Mouse (Mus musculus) MEL (cell line): ENCODE measurements at regions not wholly inside any gene's neighbourhood (a gene's known extent, or its start where the extent isn't known, plus 50 kb on each side); places are given as distances from the start of the nearest gene placed in this dataset.

Source experiments
- DNase-seq: peaks from one replicate; pipeline ENCODE4 v3.0.0; 2011; ENCODE audit warnings: low read depth, low spot score
- H3K27ac ChIP-seq: 2 replicates; pipeline ENCODE4 v1.5.1; 2012; ENCODE audit warnings: low read depth, mild to moderate bottlenecking, control low read depth, low read length, moderate library complexity; ENCODE audit not compliant: control insufficient read depth
- H3K27me3 ChIP-seq, 2 experiments: fragments of 150-350 bp in 1 of 2; sonication (generic) in 1 of 2; 2 replicates each; pipeline ENCODE4 v1.6.1; 2012; ENCODE audit warnings: low read length in 2 of 2, mild to moderate bottlenecking in 2 of 2, improper control_type of control experiment in 1 of 2, moderate library complexity in 1 of 2; ENCODE audit not compliant: insufficient read depth in 2 of 2, control insufficient read depth in 1 of 2
- H3K36me3 ChIP-seq, 2 experiments: 2 replicates each; pipeline ENCODE4 v1.6.1; 2012 to 2014; ENCODE audit warnings: low read length in 2 of 2, improper control_type of control experiment in 1 of 2, inconsistent platforms in 1 of 2, mild to moderate bottlenecking in 1 of 2; ENCODE audit not compliant: insufficient read depth in 2 of 2, control insufficient read depth in 1 of 2
- H3K4me1 ChIP-seq, 2 experiments: fragments of 150-350 bp in 1 of 2; sonication (generic) in 1 of 2; 2 replicates each; pipeline ENCODE4 v1.6.1; 2012; ENCODE audit warnings: low read length in 2 of 2, improper control_type of control experiment in 1 of 2, mild to moderate bottlenecking in 1 of 2; ENCODE audit not compliant: insufficient read depth in 2 of 2, control insufficient read depth in 1 of 2
- H3K4me3 ChIP-seq, 2 experiments: fragments of 150-350 bp in 1 of 2; sonication (generic) in 1 of 2; 2 replicates each; pipeline ENCODE4 v1.5.1; 2012; ENCODE audit warnings: low read depth in 2 of 2, low read length in 2 of 2, mild to moderate bottlenecking in 2 of 2, moderate library complexity in 2 of 2, control low read depth in 1 of 2, improper control_type of control experiment in 1 of 2; ENCODE audit not compliant: control insufficient read depth in 1 of 2, insufficient read depth in 1 of 2
- H3K79me2 ChIP-seq: 2 replicates; pipeline ENCODE4 v1.6.1; 2012; ENCODE audit warnings: mild to moderate bottlenecking, low read length, moderate library complexity; ENCODE audit not compliant: control insufficient read depth, poor library complexity, insufficient read depth
- H3K9ac ChIP-seq: 2 replicates; pipeline ENCODE4 v1.6.1; 2012; ENCODE audit warnings: low read depth, mild to moderate bottlenecking, control low read depth, low read length, moderate library complexity; ENCODE audit not compliant: control insufficient read depth, poor library complexity, severe bottlenecking
- H3K9me3 ChIP-seq: fragments of 150-350 bp; sonication (generic); replicated peaks from 2 replicates; pipeline ENCODE4 v1.6.1; 2012; ENCODE audit warnings: mild to moderate bottlenecking, low read length, improper control_type of control experiment, moderate library complexity; ENCODE audit not compliant: insufficient read depth
- BHLHE40 ChIP-seq: IDR thresholded peaks from 2 replicates; pipeline ENCODE4 v1.6.1; 2012; ENCODE audit warnings: low read depth, mild to moderate bottlenecking, inconsistent platforms, low read length, improper control_type of control experiment, borderline replicate concordance
- CHD2 ChIP-seq: IDR thresholded peaks from 2 replicates; pipeline ENCODE4 v1.6.1; 2011; ENCODE audit warnings: low read length, improper control_type of control experiment
- CTCF ChIP-seq, 3 experiments: IDR thresholded peaks in 2 of 3; conservative IDR thresholded peaks in 1 of 3; 2 replicates each; pipeline ENCODE4 v1.5.1; 2011 to 2012; ENCODE audit warnings: low read length in 3 of 3, low read depth in 2 of 3, mild to moderate bottlenecking in 2 of 3, improper control_type of control experiment in 1 of 3, inconsistent platforms in 1 of 3, mixed read lengths in 1 of 3, moderate library complexity in 1 of 3; ENCODE audit not compliant: control insufficient read depth in 1 of 3, insufficient read depth in 1 of 3, poor library complexity in 1 of 3, severe bottlenecking in 1 of 3
- ELF1 ChIP-seq: IDR thresholded peaks from 2 replicates; pipeline ENCODE4 v1.6.1; 2014; ENCODE audit warnings: low read depth, mild to moderate bottlenecking, inconsistent platforms, low read length, improper control_type of control experiment, moderate library complexity
- EP300 ChIP-seq, 2 experiments: IDR thresholded peaks; 2 replicates each; pipeline ENCODE4 v1.6.1; 2011; ENCODE audit warnings: improper control_type of control experiment in 2 of 2, low read length in 2 of 2, low read depth in 1 of 2, mild to moderate bottlenecking in 1 of 2
- ETS1 ChIP-seq: IDR thresholded peaks from 2 replicates; pipeline ENCODE4 v1.6.1; 2012; ENCODE audit warnings: low read depth, mild to moderate bottlenecking, inconsistent platforms, low read length, improper control_type of control experiment, moderate library complexity
- HCFC1 ChIP-seq: IDR thresholded peaks from 2 replicates; pipeline ENCODE4 v1.6.1; 2012; ENCODE audit warnings: low read depth, mild to moderate bottlenecking, inconsistent platforms, low read length, improper control_type of control experiment, moderate library complexity
- JUND ChIP-seq: IDR thresholded peaks from 2 replicates; pipeline ENCODE4 v1.6.1; 2011; ENCODE audit warnings: low read depth, mild to moderate bottlenecking, improper control_type of control experiment, low read length
- KAT2A ChIP-seq: conservative IDR thresholded peaks from 2 replicates; pipeline ENCODE4 v1.6.1; 2012; ENCODE audit warnings: low read depth, low read length, improper control_type of control experiment, inconsistent platforms
- MEF2A ChIP-seq: IDR thresholded peaks from 2 replicates; pipeline ENCODE4 v1.6.1; 2014; ENCODE audit warnings: low read depth, mild to moderate bottlenecking, inconsistent platforms, low read length, improper control_type of control experiment; ENCODE audit not compliant: poor library complexity, insufficient replicate concordance, severe bottlenecking; ENCODE audit errors: extremely low read depth
- MYB ChIP-seq: IDR thresholded peaks from 2 replicates; pipeline ENCODE4 v1.6.1; 2011; ENCODE audit warnings: mild to moderate bottlenecking, low read depth, low read length, improper control_type of control experiment
- NRF1 ChIP-seq: IDR thresholded peaks from 2 replicates; pipeline ENCODE4 v1.6.1; 2014; ENCODE audit warnings: low read depth, mild to moderate bottlenecking, inconsistent platforms, low read length, improper control_type of control experiment, moderate library complexity; ENCODE audit not compliant: poor library complexity, insufficient read depth, severe bottlenecking
- RCOR1 ChIP-seq: IDR thresholded peaks from 2 replicates; pipeline ENCODE4 v1.6.1; 2012; ENCODE audit warnings: low read depth, mild to moderate bottlenecking, inconsistent platforms, low read length, improper control_type of control experiment
- SIN3A ChIP-seq: IDR thresholded peaks from 2 replicates; pipeline ENCODE4 v1.6.1; 2012; ENCODE audit warnings: low read length, improper control_type of control experiment, inconsistent platforms
- USF1 ChIP-seq: IDR thresholded peaks from 2 replicates; pipeline ENCODE4 v1.6.1; 2014; ENCODE audit warnings: low read depth, mild to moderate bottlenecking, inconsistent platforms, low read length, improper control_type of control experiment, moderate library complexity
- ZNF384 ChIP-seq: IDR thresholded peaks from 2 replicates; pipeline ENCODE4 v1.6.1; 2012; ENCODE audit warnings: low read depth, mild to moderate bottlenecking, inconsistent platforms, low read length, improper control_type of control experiment

DNA sequence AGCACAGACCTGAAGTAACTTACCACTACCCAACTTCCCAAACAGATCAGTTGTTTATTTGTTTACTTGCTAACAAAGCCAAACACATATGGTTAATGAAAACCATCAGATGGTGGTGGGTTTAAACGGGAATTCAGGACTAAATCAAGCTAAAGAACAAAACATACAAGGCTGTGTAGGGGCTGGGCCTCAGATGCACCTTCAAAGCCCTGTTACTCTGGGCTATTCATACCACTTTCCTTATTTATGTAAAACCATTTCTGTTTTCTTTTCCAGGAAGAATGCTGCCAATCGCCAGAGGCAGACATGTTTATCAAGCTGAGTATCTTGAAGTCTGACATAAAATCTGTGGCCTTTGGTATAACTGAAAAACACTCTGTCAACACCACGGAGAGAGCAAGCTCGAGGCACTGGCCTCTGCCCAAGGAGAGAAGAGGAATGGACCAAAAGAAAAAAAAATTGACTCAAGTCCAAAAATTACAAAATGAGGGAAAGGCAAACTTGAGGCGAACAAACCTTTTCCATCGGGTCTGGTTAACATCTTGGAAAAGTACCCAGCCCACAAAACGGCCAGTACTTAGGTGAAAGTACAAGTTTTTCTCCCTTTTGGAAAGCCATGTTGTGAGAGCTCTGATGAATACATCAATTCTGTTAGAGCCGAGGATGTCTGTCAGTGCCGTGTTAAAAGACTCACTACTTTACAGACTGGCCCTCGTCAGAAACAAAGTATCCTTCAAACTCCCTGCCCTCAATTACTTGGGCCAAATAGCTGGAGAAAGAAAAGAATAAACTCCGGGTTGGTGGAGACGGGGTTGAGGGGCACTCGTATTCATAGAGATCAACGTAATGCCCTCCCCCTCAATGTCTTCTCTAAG, 270.0 kb upstream of the Nfe2l3 start:
- H3K27me3 ChIP-seq: no peaks in the 10 kb centered on the region
- no peaks in the 10 kb centered on the region for H3K36me3 ChIP-seq
- no peak overlapping the region for H3K4me3 ChIP-seq
- H3K9ac ChIP-seq: no peak overlapping the region
- H3K4me1 ChIP-seq: no peaks in the 10 kb centered on the region
- no peak for TF ChIP-seq USF1
- no peak for TF ChIP-seq KAT2A
- no peak for TF ChIP-seq RCOR1
- no peak for TF ChIP-seq CHD2
- no peak for TF ChIP-seq MYB
- no peak for TF ChIP-seq NRF1
- no peak for TF ChIP-seq EP300 (IDR thresholded peaks at IDR 0.05; ENCODE audit: low read depth in 1 of 2, low read length in 2 of 2)
- no peak for TF ChIP-seq HCFC1
- TF ChIP-seq CTCF (IDR thresholded peaks at IDR 0.05 in 2 of 3, conservative IDR thresholded peaks at IDR 0.05 in 1 of 3; ENCODE audit: control insufficient read depth in 1 of 3, insufficient read depth in 1 of 3, low read depth in 2 of 3, low read length in 3 of 3, poor library complexity in 1 of 3, severe bottlenecking in 1 of 3): no peak
- TF ChIP-seq ZNF384: no peak
- no peak for TF ChIP-seq MEF2A
- TF ChIP-seq BHLHE40: no peak
- no peak for TF ChIP-seq ETS1
- TF ChIP-seq ELF1: no peak
- TF ChIP-seq, all 39 proteins: peak for 0
- Histone ChIP-seq H3K9me3 (no peaks in the 10 kb centered on the region), H3K27ac (no peak overlapping the region), H3K79me2 (no peaks in the 10 kb centered on the region)
- DNase-seq: no peak

DNA sequence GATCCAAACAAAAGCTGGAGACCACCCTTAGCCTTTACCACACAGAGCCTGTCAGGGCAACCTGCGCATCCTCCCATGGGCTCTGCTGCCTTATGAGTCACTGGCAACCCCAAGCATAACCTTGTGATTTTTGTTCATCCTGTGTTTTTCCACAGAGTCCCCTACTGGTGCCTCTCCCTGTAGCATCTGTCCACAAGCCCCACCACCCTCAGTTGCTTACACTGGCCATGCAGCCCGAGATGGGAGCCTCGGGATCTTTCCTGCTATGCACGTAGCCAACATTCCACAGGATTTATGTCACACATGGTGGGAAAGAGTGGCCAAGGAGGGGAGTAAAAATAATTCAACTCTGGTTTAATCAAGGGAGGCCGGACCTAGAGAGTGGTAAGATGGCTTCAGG, 269.2 kb upstream of the Nfe2l3 start:
- TF ChIP-seq SIN3A (no peak), JUND (no peak)
- no peaks in the 10 kb centered on the region for H3K36me3 ChIP-seq
- no peak for DNase-seq

More for the DNA sequence above, 269.2 kb upstream of the Nfe2l3 start:
- Histone ChIP-seq H3K79me2 (no peaks in the 10 kb centered on the region), H3K27me3 (no peaks in the 10 kb centered on the region), H3K4me3 (no peak overlapping the region), H3K4me1 (no peaks in the 10 kb centered on the region), H3K9ac (no peak overlapping the region), H3K9me3 (no peaks in the 10 kb centered on the region), H3K27ac (no peak overlapping the region)
